Mouse (Mus musculus) small intestine, adult 2 months (tissue): Measurements from ENCODE around the gene Nup188.

Experiments used
- CTCF ChIP-seq: fragments of 200-500 bp; IDR thresholded peaks from 2 replicates; pipeline ENCODE4 v1.5.1; 2012; ENCODE audit warnings: low read depth, mild to moderate bottlenecking, control low read depth, inconsistent platforms, low read length, moderate library complexity, mixed read lengths; ENCODE audit not compliant: insufficient replicate concordance, insufficient read length; ENCODE audit errors: extremely low read depth
- POLR2A ChIP-seq: fragments of 200-500 bp; IDR thresholded peaks from 2 replicates; pipeline ENCODE4 v1.6.1; 2012; ENCODE audit warnings: low read depth, mild to moderate bottlenecking, control low read depth, inconsistent platforms, low read length, moderate library complexity

- TF ChIP-seq POLR2A (no peak), CTCF (no peak)
Measured at GRCm38 (mm10) chr2:30238906-30239465, 47.2 kb upstream of the Nup188 start.
